Mouse (Mus musculus): ENCODE measurements around the gene Cryge.
"Not testable (repeated sequence)": the region's sequence is repeated elsewhere in the genome, so short reads cannot be mapped to it uniquely, and the experiment has no call there.

Cryge gene

GRCm38 (mm10) chr1:65050952-65051351 lies at the start of gene Cryge:
Gene Cryge (minus strand): TSS chr1:65051149.
- DNase-seq (ENCODE audit: low spot score in 2 of 2): not testable (repeated sequence)

- DNase-seq (ENCODE audit: low spot score in 2 of 2): no peak
These were observed 46.0 kb upstream of the Cryge start for GRCm38 (mm10) chr1:65096953-65097352.

- DNase-seq (ENCODE audit: low spot score in 2 of 2): no peak
These were observed 40.6 kb upstream of the Cryge start for GRCm38 (mm10) chr1:65091566-65091965.

GRCm38 (mm10) chr1:65090370-65090769 lies 39.4 kb upstream of the Cryge start:
- DNase-seq (ENCODE audit: low spot score in 2 of 2): no peak

GRCm38 (mm10) chr1:65088567-65089356 lies 37.8 kb upstream of the Cryge start:
- DNase-seq (ENCODE audit: low spot score in 2 of 2): no peak

- no peak for DNase-seq (ENCODE audit: low spot score in 2 of 2)
These were observed 31.2 kb upstream of the Cryge start, which contains the start of gene Crygb for GRCm38 (mm10) chr1:65082188-65082587. Gene Crygb (minus strand): TSS chr1:65082288.

- DNase-seq (ENCODE audit: low spot score in 2 of 2): no peak
These were observed 24.7 kb upstream of the Cryge start for GRCm38 (mm10) chr1:65075607-65076006.

- no peak for DNase-seq (ENCODE audit: low spot score in 2 of 2)
These were observed 22.6 kb upstream of the Cryge start, which contains the start of gene Crygc for GRCm38 (mm10) chr1:65073589-65073988. Gene Crygc (minus strand): TSS chr1:65073689.

- no peak for DNase-seq (ENCODE audit: low spot score in 2 of 2)
These were observed 16.9 kb upstream of the Cryge start for GRCm38 (mm10) chr1:65067842-65068241.

- DNase-seq (ENCODE audit: low spot score in 2 of 2): no peak
These were observed 13.3 kb upstream of the Cryge start for GRCm38 (mm10) chr1:65064201-65064600.

GRCm38 (mm10) chr1:65063352-65063751 lies 12.4 kb upstream of the Cryge start, which contains the start of gene Crygd:
Gene Crygd (minus strand): TSS chr1:65063452.
- no peak for DNase-seq (ENCODE audit: low spot score in 2 of 2)

GRCm38 (mm10) chr1:65052140-65052539 lies 1.2 kb upstream of the Cryge start:
- no peak for DNase-seq (ENCODE audit: low spot score in 2 of 2)

- DNase-seq (ENCODE audit: low spot score in 2 of 2): no peak
These were observed 747 bp upstream of the Cryge start for GRCm38 (mm10) chr1:65051696-65052095.

GRCm38 (mm10) chr1:65048781-65049180 lies 2.2 kb downstream of the Cryge start:
- peak; percentile 20 to 39 for DNase-seq (ENCODE audit: low spot score in 2 of 2)

GRCm38 (mm10) chr1:65046401-65047109 lies 4.4 kb downstream of the Cryge start:
- peak; percentile 22 to 56 for DNase-seq (ENCODE audit: low spot score in 2 of 2)

- DNase-seq (ENCODE audit: low spot score in 2 of 2): no peak
These were observed 7.5 kb downstream of the Cryge start for GRCm38 (mm10) chr1:65043433-65043832.

- DNase-seq (ENCODE audit: low spot score in 2 of 2): no peak
These were observed 9.1 kb downstream of the Cryge start for GRCm38 (mm10) chr1:65041837-65042236.

- no peak for DNase-seq (ENCODE audit: low spot score in 2 of 2)
These were observed 10.1 kb downstream of the Cryge start for GRCm38 (mm10) chr1:65040806-65041205.

GRCm38 (mm10) chr1:65039679-65040078 lies 11.3 kb downstream of the Cryge start:
- no peak for DNase-seq (ENCODE audit: low spot score in 2 of 2)

GRCm38 (mm10) chr1:65037542-65037941 lies 13.4 kb downstream of the Cryge start:
- DNase-seq (ENCODE audit: low spot score in 2 of 2): no peak

- DNase-seq (ENCODE audit: low spot score in 2 of 2): no peak
These were observed 15.4 kb downstream of the Cryge start for GRCm38 (mm10) chr1:65035513-65035912.

GRCm38 (mm10) chr1:65032641-65033040 lies 18.3 kb downstream of the Cryge start, which contains the start of gene Akr1cl:
Gene Akr1cl (minus strand): TSS chr1:65032759.
- DNase-seq (ENCODE audit: low spot score in 2 of 2): no peak

- DNase-seq (ENCODE audit: low spot score in 2 of 2): no peak
These were observed 22.7 kb downstream of the Cryge start for GRCm38 (mm10) chr1:65028206-65028605.

All from frontal cortex, postnatal 36 days (tissue).